ENCODE assay signal across 9 mouse cellular contexts in genomic region chr13:59881989-59882784, GRCm38 (mm10). TPM values are rescaled to one million over a fixed set of nuclear protein-coding genes. Genes with fewer than 3 reads are reported as not detected.
DNase-seq lines count a peak whose midpoint lies in the region; ATAC-seq lines count a peak whose summit lies in the region.
"Had no signal": no experiment of that assay in that cellular context is flagged by ENCODE, and none has a peak within 500 bp of the region (broad histone marks: within the 10 kb centered on the region; RNA-seq: fewer than 3 reads in every experiment).

No protein-coding gene starts in this region.

- no peak for ATAC-seq in heart, embryonic 11.5 days (replicated peaks; ENCODE audit: insufficient number of reproducible peaks, low FRiP score, low TSS enrichment)
- ATAC-seq in hindbrain, embryonic 14.5 days (ENCODE audit: low FRiP score): 0 out of 2 replicates have a peak, but pooled peaks have one; percentile 27
- peak; percentile 27; the same call in 1 of the 2 replicates for ATAC-seq in midbrain, embryonic 12.5 days (ENCODE audit: low FRiP score, low read depth)
- no peak for ATAC-seq in inflammation-experienced regulatory T-cells, adult 6 months

- 44% methylated on average over 17 of the region's 19 CpGs for WGBS in heart, embryonic 11.5 days (ENCODE audit: insufficient replicate concordance)
- WGBS in hindbrain, embryonic 14.5 days: 25% methylated on average over 15 of the region's 19 CpGs
- 39% methylated on average over 16 of the region's 19 CpGs for WGBS in midbrain, embryonic 12.5 days

- no peaks in the 10 kb centered on the region for H3K27me3 ChIP-seq in heart, embryonic 11.5 days (ENCODE audit: control insufficient read depth, insufficient read depth, low read length)
- H3K27me3 ChIP-seq in hindbrain, embryonic 14.5 days (ENCODE audit: control insufficient read depth, insufficient read depth, low read length): no peaks in the 10 kb centered on the region
- no peaks in the 10 kb centered on the region for H3K27me3 ChIP-seq in midbrain, embryonic 12.5 days

- H3K9ac ChIP-seq in heart, embryonic 11.5 days (ENCODE audit: low read depth, low read length): no peak overlapping the region
- H3K9ac ChIP-seq in hindbrain, embryonic 14.5 days: no peak overlapping the region
- no peak overlapping the region; the same call in 1 of the 2 replicates for H3K9ac ChIP-seq in midbrain, embryonic 12.5 days (replicated peaks)
- H3K9ac ChIP-seq: liver, embryonic 15.5 days had no signal

- no peak overlapping the region for H3K27ac ChIP-seq in heart, embryonic 11.5 days (ENCODE audit: low read depth, low read length)
- H3K27ac ChIP-seq in hindbrain, embryonic 14.5 days: peak overlapping the region; percentile 62; the same call in 1 of the 2 replicates
- H3K27ac ChIP-seq in midbrain, embryonic 12.5 days (replicated peaks): no peak overlapping the region
- H3K27ac ChIP-seq: liver, embryonic 15.5 days had no signal

- no peak for DNase-seq in heart, adult 8-10 months (ENCODE audit: low spot score)
- DNase-seq in adrenal gland, postnatal 25 days: peak; percentile 52
- DNase-seq in hindbrain, embryonic 14.5 days (ENCODE audit: low spot score): peak; percentile 35
- DNase-seq in yolk sac, embryonic 10.5 days (ENCODE audit: low spot score): no peak
- DNase-seq in MN1 (ENCODE audit: low spot score): no peak

- H3K4me1 ChIP-seq in heart, embryonic 11.5 days (ENCODE audit: control insufficient read depth, insufficient read depth, low read length): no peaks in the 10 kb centered on the region
- 0 out of 2 replicates have a peak, but pooled peaks cover 3% of the 10 kb centered on the region for H3K4me1 ChIP-seq in hindbrain, embryonic 14.5 days (replicated peaks; ENCODE audit: control insufficient read depth, insufficient read depth, low read length)
- H3K4me1 ChIP-seq in midbrain, embryonic 12.5 days: peaks cover 5% of the 10 kb centered on the region
- H3K4me1 ChIP-seq: liver, embryonic 15.5 days had no signal

- peak overlapping the region; percentile 16; the same call in 1 of the 2 replicates for H3K4me2 ChIP-seq in heart, embryonic 11.5 days
- peak overlapping the region; percentile 46 for H3K4me2 ChIP-seq in hindbrain, embryonic 14.5 days (replicated peaks)
- H3K4me2 ChIP-seq in midbrain, embryonic 12.5 days (replicated peaks): peak overlapping the region; percentile 32
- H3K4me2 ChIP-seq: liver, embryonic 15.5 days had no signal

- H3K36me3 ChIP-seq in heart, embryonic 11.5 days (ENCODE audit: control insufficient read depth, insufficient read depth, low read length): no peaks in the 10 kb centered on the region
- H3K36me3 ChIP-seq in hindbrain, embryonic 14.5 days (replicated peaks; ENCODE audit: control insufficient read depth, insufficient read depth): no peaks in the 10 kb centered on the region
- no peaks in the 10 kb centered on the region for H3K36me3 ChIP-seq in midbrain, embryonic 12.5 days
- H3K36me3 ChIP-seq: liver, embryonic 15.5 days had no signal

- H3K9me3 ChIP-seq in heart, embryonic 11.5 days (replicated peaks; ENCODE audit: control insufficient read depth, low read length): peaks cover 4% of the 10 kb centered on the region; the same call in 1 of the 2 replicates
- no peaks in the 10 kb centered on the region for H3K9me3 ChIP-seq in hindbrain, embryonic 14.5 days (ENCODE audit: control insufficient read depth, low read length)
- H3K9me3 ChIP-seq in midbrain, embryonic 12.5 days: peaks cover 7% of the 10 kb centered on the region; the same call in 1 of the 2 replicates
- H3K9me3 ChIP-seq: liver, embryonic 15.5 days had no signal

- H3K4me3 ChIP-seq in heart, embryonic 11.5 days (ENCODE audit: low read depth, low read length): no peak overlapping the region
- H3K4me3 ChIP-seq in hindbrain, embryonic 14.5 days (replicated peaks; ENCODE audit: low read length): peak overlapping the region; percentile 9; the same call in 1 of the 2 replicates
- H3K4me3 ChIP-seq in midbrain, embryonic 12.5 days: no peak overlapping the region
- H3K4me3 ChIP-seq: liver, embryonic 15.5 days had no signal

RNA-seq across cellular contexts. Expression of gene Tut7, which starts 59.2 kb away (rescaled TPM):
- 40.1 and 45.1 TPM in 2 replicates for polyA plus RNA-seq in heart, embryonic 11.5 days (2014; fragmentation: Nextera tagmentation; extraction: Ambion mirVana)
- total RNA-seq in heart, adult 8-10 months (2022): 10 to 100 TPM; 35.5 to 42.0 (median 39.5) TPM
- total RNA-seq in adrenal gland, postnatal 25 days (2021): 59.2 and 76.0 TPM in 2 replicates
- polyA plus RNA-seq in hindbrain, embryonic 14.5 days (2014; fragmentation: Nextera tagmentation; extraction: Ambion mirVana): 42.8 and 43.1 TPM in 2 replicates
- 62.8 and 66.7 TPM in 2 replicates for polyA plus RNA-seq in midbrain, embryonic 12.5 days (2016; fragmentation: Nextera tagmentation; extraction: Ambion mirVana)
- 10 to 100 TPM; 67.6 to 73.9 (median 72.7) TPM for polyA plus RNA-seq in inflammation-experienced regulatory T-cells, adult 6 months (2017; shearing (Covaris generic))

Comparison
In these comparisons a context has a peak if more than half of its experiments do, and no peak if none do; other contexts are left out.
1. ATAC-seq: peak in hindbrain, embryonic 14.5 days (single experiment) and midbrain, embryonic 12.5 days (single experiment); none in heart, embryonic 11.5 days (single experiment) and inflammation-experienced regulatory T-cells, adult 6 months (single experiment).
2. DNase-seq: peak in adrenal gland, postnatal 25 days (single experiment) and hindbrain, embryonic 14.5 days (single experiment); none in heart, adult 8-10 months (single experiment), yolk sac, embryonic 10.5 days (single experiment) and MN1 (single experiment).
3. Peak in every context shown above with its lines, with median percentiles within 50 percentile points of each other: H3K4me2 ChIP-seq.